20 mouse cellular contexts compared by ENCODE assay signal in genomic region chr14:24872931-24873330, GRCm38 (mm10).
"Had no signal": no experiment of that assay in that cellular context is flagged by ENCODE, and none has a peak within 500 bp of the region (broad histone marks: within the 10 kb centered on the region; RNA-seq: fewer than 3 reads in every experiment).

No protein-coding gene starts in this region.

- ATAC-seq: lung, postnatal 0 days; midbrain, embryonic 15.5 days had no signal

- H3K36me3 ChIP-seq: limb, embryonic 13.5 days; liver, embryonic 13.5 days; midbrain, embryonic 12.5 days; midbrain, embryonic 15.5 days; stomach, embryonic 15.5 days had no signal

- DNase-seq: kidney, adult 18-20 months; kidney, adult 9 months; kidney, postnatal 14 days; kidney, postnatal 4 days; left cerebral cortex, postnatal 4 days; liver; liver, embryonic 13.5 days; lung, embryonic 14.5 days; lung, postnatal 36 days; right cerebral cortex, postnatal 25 days; spleen, adult 18-20 months; thymus, adult 2 months; thymus, postnatal 14 days; thymus, postnatal 4 days had no signal

- H3K27ac ChIP-seq: limb, embryonic 13.5 days; liver, embryonic 13.5 days; midbrain, embryonic 12.5 days; midbrain, embryonic 15.5 days; stomach, embryonic 15.5 days had no signal

- H3K4me3 ChIP-seq: limb, embryonic 13.5 days; liver, embryonic 13.5 days; megakaryocyte, embryonic 14.5 days; midbrain, embryonic 12.5 days; midbrain, embryonic 15.5 days; stomach, embryonic 15.5 days had no signal

- H3K4me1 ChIP-seq: liver, embryonic 13.5 days; megakaryocyte, embryonic 14.5 days; stomach, embryonic 15.5 days had no signal

- H3K27me3 ChIP-seq: limb, embryonic 13.5 days; liver, embryonic 13.5 days; midbrain, embryonic 15.5 days; stomach, embryonic 15.5 days had no signal

- H3K9me3 ChIP-seq: limb, embryonic 13.5 days; liver, embryonic 13.5 days; megakaryocyte, embryonic 14.5 days; midbrain, embryonic 12.5 days; midbrain, embryonic 15.5 days; stomach, embryonic 15.5 days had no signal

- H3K4me2 ChIP-seq: limb, embryonic 13.5 days; liver, embryonic 13.5 days; lung, embryonic 14.5 days; midbrain, embryonic 12.5 days; midbrain, embryonic 15.5 days; stomach, embryonic 15.5 days had no signal

- H3K9ac ChIP-seq: limb, embryonic 13.5 days; liver, embryonic 13.5 days; lung, embryonic 14.5 days; midbrain, embryonic 12.5 days; midbrain, embryonic 15.5 days; stomach, embryonic 15.5 days had no signal
